Mouse (Mus musculus) liver, embryonic 11.5 days (tissue): ENCODE measurements around the gene Arl1. TPM values are rescaled to one million over a fixed set of nuclear protein-coding genes. Genes with fewer than 3 reads are reported as not detected.
"Not testable (repeated sequence)": the region's sequence is repeated elsewhere in the genome, so short reads cannot be mapped to it uniquely, and the experiment has no call there.

ENCODE experiments used
- ATAC-seq: fragments of 200-750 bp; cut with Nextera tagmentation; replicated peaks from 2 replicates; pipeline ENCODE4 v1.8.0; 2017; ENCODE audit warnings: moderate number of reproducible peaks, mild to moderate bottlenecking, moderate TSS enrichment, moderate library complexity; ENCODE audit not compliant: low FRiP score
- DNase-seq: peaks from one replicate; pipeline ENCODE4 v3.0.0-alpha.2; 2017; ENCODE audit warnings: low spot score
- H3K27ac ChIP-seq: fragments of 300-500 bp; sonication (generic); 2 replicates; pipeline ENCODE4 v1.5.1; 2014; ENCODE audit warnings: mild to moderate bottlenecking, low read depth, low read length, control low read depth
- H3K27me3 ChIP-seq: fragments of 300-500 bp; sonication (generic); replicated peaks from 2 replicates; pipeline ENCODE4 v1.6.1; 2014; ENCODE audit warnings: low read length, mixed read lengths; ENCODE audit not compliant: control insufficient read depth, insufficient read depth
- H3K36me3 ChIP-seq: fragments of 300-500 bp; sonication (generic); 2 replicates; pipeline ENCODE4 v1.6.1; 2014; ENCODE audit warnings: mild to moderate bottlenecking, low read length, moderate library complexity, mixed read lengths; ENCODE audit not compliant: control insufficient read depth, insufficient read depth
- H3K4me1 ChIP-seq: fragments of 300-500 bp; sonication (generic); replicated peaks from 2 replicates; pipeline ENCODE4 v1.6.1; 2014; ENCODE audit warnings: low read length, mixed read lengths; ENCODE audit not compliant: control insufficient read depth, insufficient read depth
- H3K4me2 ChIP-seq: fragments of 300-500 bp; sonication (generic); 2 replicates; pipeline ENCODE4 v1.6.1; 2014; ENCODE audit warnings: mild to moderate bottlenecking, control low read depth, moderate library complexity
- H3K4me3 ChIP-seq: fragments of 300-500 bp; sonication (generic); 2 replicates; pipeline ENCODE4 v1.5.1; 2014; ENCODE audit warnings: low read depth, low read length, control low read depth
- H3K9ac ChIP-seq: fragments of 300-500 bp; sonication (generic); 2 replicates; pipeline ENCODE4 v1.6.1; 2014; ENCODE audit warnings: low read depth, low read length, control low read depth
- H3K9me3 ChIP-seq: fragments of 300-500 bp; sonication (generic); 2 replicates; pipeline ENCODE4 v1.6.1; 2016; ENCODE audit warnings: low read length, inconsistent platforms, mixed read lengths; ENCODE audit not compliant: control insufficient read depth
- WGBS: fragments of 180-500 bp; shearing (Covaris S2); extraction: QIAGEN DNeasy Blood & Tissue Kit; methylation state at CpG from one replicate; pipeline ENCODE4 v1.1.7; 2014; 5-methylcytosine and 5-hydroxymethylcytosine counted together
- polyA plus RNA-seq: library from polyadenylated mRNA; unstranded; fragments of >200 nt; fragmentation: Nextera tagmentation; extraction: Ambion mirVana; gene quantifications from 2 replicates; pipeline ENCODE4 v1.2.1, GENCODE M21; 2014

Gene Arl1
- polyA plus RNA-seq, 1 experiment from 2014 or later, result 117 TPM

DNA sequence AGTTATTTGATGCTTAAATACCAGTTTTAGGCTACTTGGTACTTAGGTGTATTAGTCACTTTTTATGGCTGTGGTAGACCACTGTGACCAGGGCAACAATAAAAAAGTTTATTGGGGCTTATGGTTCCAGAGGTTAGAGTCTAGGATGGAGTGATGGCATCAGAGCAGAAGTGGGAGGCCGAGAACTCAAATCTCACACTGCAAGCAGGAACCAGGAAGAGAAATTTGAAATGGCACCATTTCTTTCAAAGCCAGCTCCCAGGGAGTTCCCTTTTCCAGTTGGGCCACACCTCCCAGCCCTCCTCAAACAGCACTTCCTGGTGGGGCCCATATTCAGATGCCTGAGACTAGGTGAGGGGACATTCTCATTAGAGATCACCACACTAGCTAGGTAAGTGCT, 9.2 kb downstream of the Arl1 start:
- Histone ChIP-seq H3K9ac (no peak overlapping the region), H3K27ac (no peak overlapping the region), H3K4me3 (no peak overlapping the region), H3K9me3 (no peaks in the 10 kb centered on the region), H3K4me1 (no peaks in the 10 kb centered on the region), H3K27me3 (no peaks in the 10 kb centered on the region), H3K4me2 (no peak overlapping the region), H3K36me3 (peaks cover 32% of the 10 kb centered on the region)
- 86% methylated on average over 1 of the region's 1 CpGs for WGBS
- DNase-seq, result no peak
- no peak for ATAC-seq

DNA sequence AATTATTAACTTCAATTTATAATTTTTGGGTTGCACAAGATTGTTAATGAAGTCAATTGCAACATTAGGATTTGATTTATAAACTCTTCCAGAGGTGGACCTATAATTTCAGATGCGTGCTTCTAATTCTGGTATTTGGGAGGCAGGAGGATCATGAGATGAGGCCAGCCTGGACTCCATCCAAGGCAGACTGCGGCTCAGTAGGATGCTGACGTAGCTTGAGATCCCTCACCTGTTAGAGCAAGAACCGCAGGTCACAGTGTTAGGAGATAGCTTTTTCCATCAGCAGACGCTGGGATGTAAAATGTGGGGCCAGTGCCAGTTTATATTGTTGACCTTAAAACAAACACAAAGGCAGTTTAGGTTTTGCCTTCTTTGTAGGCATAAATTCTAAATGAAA, 10.1 kb downstream of the Arl1 start:
- Histone ChIP-seq H3K27me3 (no peaks in the 10 kb centered on the region), H3K4me3 (no peak overlapping the region), H3K9ac (no peak overlapping the region), H3K4me2 (no peak overlapping the region), H3K36me3 (peaks cover 35% of the 10 kb centered on the region), H3K9me3 (no peaks in the 10 kb centered on the region), H3K27ac (no peak overlapping the region), H3K4me1 (no peaks in the 10 kb centered on the region)
- 90% methylated on average over 5 of the region's 5 CpGs for WGBS
- ATAC-seq (no peak), DNase-seq (no peak)

DNA sequence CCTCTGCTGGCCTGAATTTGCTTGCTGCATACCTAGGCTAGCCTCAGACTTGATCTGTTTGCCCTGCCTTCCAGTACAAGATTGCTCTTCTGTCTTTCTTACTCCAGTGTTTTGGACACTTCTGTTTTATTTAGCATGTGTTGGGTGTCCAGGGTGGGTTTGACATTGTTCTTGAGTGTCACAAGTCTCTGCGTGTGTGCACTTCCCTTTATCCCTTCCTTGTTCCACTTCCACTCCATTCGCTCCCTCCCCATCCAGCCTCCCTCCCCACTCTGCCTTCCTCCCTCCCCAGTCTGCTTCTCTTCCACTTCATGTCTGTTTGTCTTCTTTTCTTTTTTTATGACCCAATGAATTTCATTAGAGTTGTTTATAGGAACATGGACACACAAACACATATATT, 10.8 kb downstream of the Arl1 start:
- Histone ChIP-seq H3K4me2 (no peak overlapping the region), H3K4me1 (no peaks in the 10 kb centered on the region), H3K27me3 (no peaks in the 10 kb centered on the region), H3K4me3 (no peak overlapping the region), H3K36me3 (peaks cover 34% of the 10 kb centered on the region), H3K27ac (no peak overlapping the region), H3K9me3 (no peaks in the 10 kb centered on the region), H3K9ac (no peak overlapping the region)
- 73% methylated on average over 2 of the region's 2 CpGs for WGBS
- DNase-seq (no peak), ATAC-seq (no peak)

DNA sequence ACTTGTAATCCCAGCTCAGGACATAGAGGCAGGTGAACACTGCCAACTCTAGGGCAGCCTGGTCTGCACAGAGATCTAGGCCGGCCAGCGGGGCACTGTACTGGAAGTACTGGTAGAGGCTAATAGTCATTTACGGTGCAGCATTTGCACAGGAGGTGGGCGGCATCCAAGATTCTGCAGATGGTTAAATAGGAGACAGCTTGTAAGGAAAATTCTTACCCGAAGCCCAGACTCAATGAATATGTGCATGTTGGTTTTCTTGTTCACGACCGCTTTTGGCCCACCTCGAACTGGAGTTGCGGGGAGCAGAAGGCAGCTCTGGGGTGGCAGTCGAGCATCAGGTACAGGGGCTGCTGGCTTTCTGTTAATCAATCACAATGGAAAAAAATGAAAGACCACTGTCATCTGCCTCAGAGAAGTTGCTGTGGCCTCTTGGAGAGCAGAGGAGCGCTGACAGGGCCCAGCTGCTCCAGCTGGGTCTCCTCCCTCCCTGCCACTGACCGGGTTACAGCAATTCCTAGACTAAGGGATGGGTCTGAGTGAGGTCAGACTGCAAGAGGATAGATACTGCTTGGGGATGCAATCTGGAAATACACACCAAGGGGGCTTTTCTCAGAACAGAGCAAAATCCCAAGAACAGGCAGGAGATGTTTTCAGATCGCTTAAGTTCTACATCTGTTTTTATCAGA, 31.0 kb downstream of the Arl1 start:
- no peak overlapping the region for H3K9ac ChIP-seq
- H3K27me3 ChIP-seq, result no peaks in the 10 kb centered on the region
- DNase-seq (no peak), ATAC-seq (no peak)
- no peak overlapping the region for H3K4me3 ChIP-seq
- no peak overlapping the region for H3K4me2 ChIP-seq
- peaks cover 37% of the 10 kb centered on the region; the same call in 1 of the 2 replicates for H3K36me3 ChIP-seq
- H3K27ac ChIP-seq, result no peak overlapping the region
- no peaks in the 10 kb centered on the region for H3K4me1 ChIP-seq
- WGBS, result 96% methylated on average over 13 of the region's 13 CpGs
- no peaks in the 10 kb centered on the region for H3K9me3 ChIP-seq

- H3K9me3 ChIP-seq, result no peaks in the 10 kb centered on the region
- H3K4me3 ChIP-seq, result no peak overlapping the region
- peaks cover 37% of the 10 kb centered on the region; the same call in 1 of the 2 replicates for H3K36me3 ChIP-seq
- no peak overlapping the region for H3K27ac ChIP-seq
- no peak overlapping the region for H3K9ac ChIP-seq
- ATAC-seq, result no peak
- no peak overlapping the region for H3K4me2 ChIP-seq
- 88% methylated on average over 15 of the region's 15 CpGs for WGBS
- H3K4me1 ChIP-seq, result no peaks in the 10 kb centered on the region
- H3K27me3 ChIP-seq, result no peaks in the 10 kb centered on the region
- DNase-seq, result no peak
Observed at GRCm38 (mm10) chr10:88765431-88766142, 34.9 kb downstream of the Arl1 start.

GRCm38 (mm10) chr10:88768961-88769360, 38.3 kb downstream of the Arl1 start:
- Histone ChIP-seq H3K9me3 (no peaks in the 10 kb centered on the region), H3K4me2 (no peak overlapping the region), H3K9ac (no peak overlapping the region), H3K27ac (no peak overlapping the region), H3K4me1 (no peaks in the 10 kb centered on the region), H3K4me3 (no peak overlapping the region), H3K36me3 (peaks cover 41% of the 10 kb centered on the region; the same call in 1 of the 2 replicates), H3K27me3 (no peaks in the 10 kb centered on the region)
- DNase-seq (no peak), ATAC-seq (no peak; the same call in 1 of the 2 replicates)
- WGBS, result 50% methylated on average over 5 of the region's 5 CpGs

DNA sequence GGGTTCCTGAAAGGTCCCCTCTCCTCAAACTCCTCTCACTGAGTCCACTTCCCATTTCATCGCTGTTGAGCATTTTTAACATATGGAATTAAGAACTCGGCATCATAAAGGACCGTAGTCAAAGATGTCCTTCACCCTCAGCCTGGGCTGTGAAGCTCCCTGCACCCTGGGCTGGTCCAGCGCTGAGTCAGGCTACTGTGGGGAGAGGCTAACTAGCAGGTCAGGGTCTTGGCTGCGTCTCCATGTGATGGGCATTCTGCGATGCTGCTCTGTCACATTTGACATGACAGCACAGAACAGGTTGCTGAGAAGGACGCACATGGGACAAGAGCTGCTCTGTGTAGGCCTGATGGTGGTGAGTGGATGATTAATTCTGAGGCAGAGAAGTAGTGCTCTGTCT, 39.0 kb downstream of the Arl1 start:
- H3K27me3 ChIP-seq, result no peaks in the 10 kb centered on the region
- H3K9ac ChIP-seq, result no peak overlapping the region
- WGBS, result 91% methylated on average over 7 of the region's 7 CpGs
- no peak overlapping the region for H3K27ac ChIP-seq
- ATAC-seq, result no peak
- H3K4me3 ChIP-seq, result no peak overlapping the region
- peaks cover 35% of the 10 kb centered on the region; the same call in 1 of the 2 replicates for H3K36me3 ChIP-seq
- no peaks in the 10 kb centered on the region for H3K4me1 ChIP-seq
- H3K4me2 ChIP-seq, result no peak overlapping the region
- no peak for DNase-seq
- H3K9me3 ChIP-seq, result no peaks in the 10 kb centered on the region

- H3K27ac ChIP-seq, DNase-seq, H3K9ac ChIP-seq, H3K4me3 ChIP-seq, H3K4me2 ChIP-seq, ATAC-seq, H3K4me1 ChIP-seq, H3K27me3 ChIP-seq, H3K9me3 ChIP-seq: not testable (repeated sequence)
- WGBS, result 81% methylated on average over 5 of the region's 5 CpGs
- peaks cover 27% of the 10 kb centered on the region; the same call in 1 of the 2 replicates for H3K36me3 ChIP-seq
Observed at GRCm38 (mm10) chr10:88772965-88773364, 42.3 kb downstream of the Arl1 start.

- Histone ChIP-seq H3K4me3 (no peak overlapping the region), H3K27ac (no peak overlapping the region), H3K4me1 (no peaks in the 10 kb centered on the region), H3K4me2 (no peak overlapping the region), H3K27me3 (no peaks in the 10 kb centered on the region), H3K36me3 (peaks cover 18% of the 10 kb centered on the region; the same call in 1 of the 2 replicates), H3K9me3 (no peaks in the 10 kb centered on the region), H3K9ac (no peak overlapping the region)
- WGBS, result 83% methylated on average over 6 of the region's 6 CpGs
- ATAC-seq, result no peak
- DNase-seq, result no peak
Observed at GRCm38 (mm10) chr10:88776206-88776605, 45.5 kb downstream of the Arl1 start.
